Mouse (Mus musculus) neural tube, embryonic 11.5 days (tissue): ENCODE results near the gene Dnajc22. TPM values are rescaled to one million over a fixed set of nuclear protein-coding genes. Genes with fewer than 3 reads are reported as not detected.

Experiments
- ATAC-seq: fragments of 200-750 bp; cut with Nextera tagmentation; 2 replicates; pipeline ENCODE4 v1.8.0; 2017; ENCODE audit warnings: moderate number of reproducible peaks, mild to moderate bottlenecking, moderate TSS enrichment, moderate library complexity; ENCODE audit not compliant: insufficient read depth, low FRiP score, low TSS enrichment
- DNase-seq: peaks from one replicate; pipeline ENCODE4 v3.0.0-alpha.2; 2015; ENCODE audit warnings: low spot score
- H3K27ac ChIP-seq: fragments of 300-500 bp; sonication (generic); 2 replicates; pipeline ENCODE4 v1.5.1; 2014; ENCODE audit warnings: low read depth, mild to moderate bottlenecking, low read length
- H3K27me3 ChIP-seq: fragments of 300-500 bp; sonication (generic); 2 replicates; pipeline ENCODE4 v1.6.1; 2014; ENCODE audit warnings: mild to moderate bottlenecking, low read length, mixed read lengths; ENCODE audit not compliant: control insufficient read depth, insufficient read depth
- H3K36me3 ChIP-seq: fragments of 300-500 bp; sonication (generic); 2 replicates; pipeline ENCODE4 v1.6.1; 2014; ENCODE audit warnings: mild to moderate bottlenecking, low read length, moderate library complexity, mixed read lengths; ENCODE audit not compliant: control insufficient read depth, insufficient read depth
- H3K4me1 ChIP-seq: fragments of 300-500 bp; sonication (generic); 2 replicates; pipeline ENCODE4 v1.6.1; 2014; ENCODE audit warnings: low read length, mixed read lengths; ENCODE audit not compliant: control insufficient read depth, insufficient read depth
- H3K4me2 ChIP-seq: fragments of 300-500 bp; sonication (generic); 2 replicates; pipeline ENCODE4 v1.6.1; 2014; ENCODE audit warnings: low read depth, mild to moderate bottlenecking, moderate library complexity
- H3K4me3 ChIP-seq: fragments of 300-500 bp; sonication (generic); 2 replicates; pipeline ENCODE4 v1.5.1; 2014; ENCODE audit warnings: low read depth, low read length
- H3K9ac ChIP-seq: fragments of 300-500 bp; sonication (generic); 2 replicates; pipeline ENCODE4 v1.6.1; 2014; ENCODE audit warnings: mild to moderate bottlenecking, low read length
- H3K9me3 ChIP-seq: fragments of 300-500 bp; sonication (generic); 2 replicates; pipeline ENCODE4 v1.6.1; 2016; ENCODE audit warnings: low read length; ENCODE audit not compliant: control insufficient read depth
- WGBS: fragments of 180-500 bp; shearing (Covaris S2); extraction: QIAGEN DNeasy Blood & Tissue Kit; methylation state at CpG from one replicate; pipeline ENCODE4 v1.1.7; 2014; 5-methylcytosine and 5-hydroxymethylcytosine counted together
- polyA plus RNA-seq: library from polyadenylated mRNA; unstranded; fragments of >200 nt; fragmentation: Nextera tagmentation; extraction: Ambion mirVana; gene quantifications from 2 replicates; pipeline ENCODE4 v1.2.1, GENCODE M21; 2014

Gene Dnajc22
- polyA plus RNA-seq, 1 experiment from 2014 or later = 0.19 TPM

DNA sequence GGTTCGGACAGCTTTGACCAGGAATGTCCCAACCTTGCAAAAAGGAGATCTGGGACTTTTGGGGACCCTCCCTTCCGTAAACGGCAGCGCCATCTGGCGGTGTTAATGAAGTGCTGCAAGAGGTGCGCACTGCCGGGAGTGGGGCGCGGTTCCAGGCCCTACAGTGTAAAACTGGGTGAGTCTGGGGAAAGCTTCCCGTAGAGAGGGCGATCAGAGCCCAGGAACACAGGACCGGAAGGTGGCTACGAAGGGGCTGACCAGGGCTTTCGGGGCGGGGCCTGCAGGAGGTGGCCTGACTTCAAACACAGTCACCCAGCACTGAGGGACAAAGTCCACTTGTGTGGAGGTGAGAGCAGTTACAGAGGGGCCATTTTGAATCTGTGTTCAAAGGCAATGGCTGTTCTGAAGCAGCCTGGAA, 6.2 kb downstream of the Dnajc22 start:
- no peak overlapping the region for H3K9ac ChIP-seq
- no peak overlapping the region for H3K27ac ChIP-seq
- DNase-seq (peak; percentile 76), ATAC-seq (peak; percentile 13; the same call in 1 of the 2 replicates)
- no peaks in the 10 kb centered on the region for H3K9me3 ChIP-seq
- H3K4me3 ChIP-seq = peak overlapping the region; percentile 8; the same call in 1 of the 2 replicates
- H3K4me1 ChIP-seq = peaks cover 26% of the 10 kb centered on the region
- H3K4me2 ChIP-seq = peak overlapping the region; percentile 16; the same call in 1 of the 2 replicates
- no peaks in the 10 kb centered on the region for H3K36me3 ChIP-seq
- H3K27me3 ChIP-seq = peaks cover 49% of the 10 kb centered on the region
- WGBS = 0% methylated on average over 15 of the region's 15 CpGs

GRCm38 (mm10) chr15:99099984-99100383, 7.0 kb downstream of the Dnajc22 start:
- DNase-seq (no peak), ATAC-seq (no peak)
- Histone ChIP-seq H3K27me3 (peaks cover 46% of the 10 kb centered on the region), H3K4me1 (peaks cover 21% of the 10 kb centered on the region), H3K4me2 (no peak overlapping the region), H3K36me3 (no peaks in the 10 kb centered on the region), H3K9me3 (no peaks in the 10 kb centered on the region), H3K27ac (no peak overlapping the region), H3K4me3 (no peak overlapping the region), H3K9ac (no peak overlapping the region)
- 49% methylated on average over 3 of the region's 3 CpGs for WGBS

GRCm38 (mm10) chr15:99105238-99105637, 12.3 kb downstream of the Dnajc22 start:
- 50% methylated on average over 7 of the region's 7 CpGs for WGBS
- no peaks in the 10 kb centered on the region for H3K36me3 ChIP-seq
- H3K4me3 ChIP-seq = no peak overlapping the region
- no peaks in the 10 kb centered on the region for H3K9me3 ChIP-seq
- H3K4me2 ChIP-seq = no peak overlapping the region
- H3K27me3 ChIP-seq = 0 out of 2 replicates have a peak, but pooled peaks cover 2% of the 10 kb centered on the region
- no peak for ATAC-seq
- H3K4me1 ChIP-seq = no peaks in the 10 kb centered on the region
- H3K9ac ChIP-seq = no peak overlapping the region
- no peak for DNase-seq
- no peak overlapping the region for H3K27ac ChIP-seq

GRCm38 (mm10) chr15:99107866-99108265, 14.9 kb downstream of the Dnajc22 start:
- WGBS = 87% methylated on average over 3 of the region's 3 CpGs

DNA sequence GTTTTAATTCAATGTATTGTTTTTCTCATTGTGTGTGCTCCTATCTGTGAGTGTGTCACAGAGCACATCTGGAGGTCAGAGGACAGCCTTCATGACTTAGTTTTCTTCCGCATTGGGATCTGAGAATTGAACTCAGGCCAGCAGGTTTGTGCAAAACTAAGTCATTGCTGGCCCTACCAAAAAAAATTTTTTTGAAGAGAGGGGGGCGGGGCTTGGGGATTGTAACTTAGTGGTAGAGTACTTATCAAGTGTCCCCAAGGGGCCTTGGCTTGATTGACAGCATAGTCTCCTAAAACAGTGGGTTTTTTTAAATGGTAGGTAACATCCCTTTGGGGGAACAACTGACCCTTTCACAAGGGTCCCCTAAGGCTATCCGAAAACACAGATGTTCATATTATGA, 18.2 kb downstream of the Dnajc22 start:
- no peak overlapping the region for H3K4me3 ChIP-seq

More at GRCm38 (mm10) chr15:99107866-99108265, 14.9 kb downstream of the Dnajc22 start:
- no peaks in the 10 kb centered on the region for H3K9me3 ChIP-seq
- H3K4me2 ChIP-seq = no peak overlapping the region
- no peak overlapping the region for H3K9ac ChIP-seq
- H3K27me3 ChIP-seq = 0 out of 2 replicates have a peak, but pooled peaks cover 2% of the 10 kb centered on the region
- DNase-seq (no peak), ATAC-seq (no peak)
- no peak overlapping the region for H3K27ac ChIP-seq
- H3K4me3 ChIP-seq = no peak overlapping the region
- no peaks in the 10 kb centered on the region for H3K36me3 ChIP-seq
- no peaks in the 10 kb centered on the region for H3K4me1 ChIP-seq

GRCm38 (mm10) chr15:99111809-99112208, 18.8 kb downstream of the Dnajc22 start:
- no peak overlapping the region for H3K4me2 ChIP-seq
- ATAC-seq (no peak), DNase-seq (no peak)
- 0 out of 2 replicates have a peak, but pooled peaks cover 2% of the 10 kb centered on the region for H3K27me3 ChIP-seq
- H3K9me3 ChIP-seq = no peaks in the 10 kb centered on the region
- H3K4me1 ChIP-seq = no peaks in the 10 kb centered on the region
- no peak overlapping the region for H3K27ac ChIP-seq
- H3K4me3 ChIP-seq = no peak overlapping the region
- WGBS = 59% methylated on average over 4 of the region's 4 CpGs
- H3K9ac ChIP-seq = no peak overlapping the region
- H3K36me3 ChIP-seq = no peaks in the 10 kb centered on the region

More for the DNA sequence above, 18.2 kb downstream of the Dnajc22 start:
- DNase-seq (no peak), ATAC-seq (no peak)
- Histone ChIP-seq H3K9ac (no peak overlapping the region), H3K4me1 (no peaks in the 10 kb centered on the region), H3K4me2 (no peak overlapping the region), H3K36me3 (no peaks in the 10 kb centered on the region), H3K27ac (no peak overlapping the region), H3K9me3 (no peaks in the 10 kb centered on the region), H3K27me3 (0 out of 2 replicates have a peak, but pooled peaks cover 2% of the 10 kb centered on the region)
- WGBS = 89% methylated on average over 3 of the region's 3 CpGs

GRCm38 (mm10) chr15:99112843-99113395, 19.9 kb downstream of the Dnajc22 start:
- no peaks in the 10 kb centered on the region for H3K4me1 ChIP-seq
- no peak overlapping the region for H3K27ac ChIP-seq
- 0 out of 2 replicates have a peak, but pooled peaks cover 2% of the 10 kb centered on the region for H3K27me3 ChIP-seq
- no peak for ATAC-seq
- H3K4me3 ChIP-seq = no peak overlapping the region
- no peaks in the 10 kb centered on the region for H3K9me3 ChIP-seq
- no peaks in the 10 kb centered on the region for H3K36me3 ChIP-seq
- WGBS = 36% methylated on average over 11 of the region's 11 CpGs
- no peak overlapping the region for H3K4me2 ChIP-seq
- no peak overlapping the region for H3K9ac ChIP-seq
- no peak for DNase-seq

DNA sequence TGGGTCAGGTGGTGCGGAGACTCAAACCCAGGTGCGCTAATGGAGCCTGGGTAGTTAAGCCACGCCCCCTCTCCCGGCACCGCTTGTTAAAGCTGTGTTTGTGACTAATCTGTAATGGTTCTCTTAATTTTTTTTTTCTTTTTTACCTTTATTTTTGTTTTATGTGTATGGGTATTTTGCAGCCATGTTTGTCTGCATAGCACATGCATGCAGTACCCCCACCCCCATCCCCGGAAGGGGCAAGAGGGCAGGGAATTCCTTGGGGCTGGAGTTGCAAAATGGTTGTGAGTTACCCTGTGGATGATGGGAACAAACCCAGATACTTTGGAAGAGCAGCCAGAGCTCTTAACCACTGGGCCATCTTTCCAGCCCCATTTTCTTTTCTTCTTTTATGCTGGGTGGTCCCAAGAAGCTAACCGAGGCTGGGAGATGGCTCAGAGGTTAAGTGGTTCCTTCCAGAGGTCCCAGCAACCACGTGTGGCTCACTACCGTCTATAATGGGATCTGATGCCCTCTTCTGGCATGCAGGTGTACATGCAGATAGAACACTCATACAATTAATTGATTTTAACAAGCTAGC, 20.5 kb downstream of the Dnajc22 start:
- no peak overlapping the region for H3K4me3 ChIP-seq
- ATAC-seq = no peak
- no peaks in the 10 kb centered on the region for H3K36me3 ChIP-seq
- H3K4me2 ChIP-seq = no peak overlapping the region
- no peak overlapping the region for H3K27ac ChIP-seq
- H3K9me3 ChIP-seq = no peaks in the 10 kb centered on the region
- 8% methylated on average over 9 of the region's 9 CpGs for WGBS
- H3K4me1 ChIP-seq = no peaks in the 10 kb centered on the region
- H3K9ac ChIP-seq = no peak overlapping the region
- DNase-seq = peak; percentile 32
- 0 out of 2 replicates have a peak, but pooled peaks cover 2% of the 10 kb centered on the region for H3K27me3 ChIP-seq
